Mouse (Mus musculus) myocyte (in vitro differentiated cells): ENCODE measurements around the gene Plekha5.

ENCODE experiments used
- CEBPB ChIP-seq: IDR thresholded peaks from 2 replicates; pipeline ENCODE4 v1.6.1; 2011; ENCODE audit warnings: mild to moderate bottlenecking, moderate library complexity; ENCODE audit not compliant: poor library complexity, insufficient read depth, severe bottlenecking
- E2F4 ChIP-seq: IDR thresholded peaks from one replicate; pipeline ENCODE4 v1.6.1; 2011; ENCODE audit warnings: mild to moderate bottlenecking, control low read depth, moderate library complexity; ENCODE audit not compliant: insufficient read depth
- MYOD1 ChIP-seq, 3 experiments: IDR thresholded peaks; one replicate each; pipeline ENCODE4 v1.6.1; 2011; ENCODE audit warnings: control low read depth in 2 of 3, low read depth in 2 of 3, mild to moderate bottlenecking in 2 of 3, moderate library complexity in 1 of 3; ENCODE audit not compliant: insufficient read length in 2 of 3, control insufficient read depth in 1 of 3
- MYOG ChIP-seq, 3 experiments: IDR thresholded peaks; one replicate each; pipeline ENCODE4 v1.6.1; 2011; ENCODE audit warnings: control low read depth in 2 of 3, low read depth in 2 of 3, mild to moderate bottlenecking in 2 of 3; ENCODE audit not compliant: insufficient read length in 2 of 3, control insufficient read depth in 1 of 3, insufficient read depth in 1 of 3
- POLR2A ChIP-seq: IDR thresholded peaks from one replicate; pipeline ENCODE4 v1.6.1; 2011; ENCODE audit warnings: low read depth, mild to moderate bottlenecking, control low read depth, moderate library complexity; ENCODE audit not compliant: insufficient read length
- POLR2AphosphoS2 ChIP-seq: IDR thresholded peaks from one replicate; pipeline ENCODE4 v1.6.1; 2011; ENCODE audit warnings: low read depth, control low read depth; ENCODE audit not compliant: insufficient read length
- TCF3 ChIP-seq: IDR thresholded peaks from one replicate; pipeline ENCODE4 v1.6.1; 2011; ENCODE audit warnings: low read depth, control low read depth; ENCODE audit not compliant: insufficient read length
- USF1 ChIP-seq: IDR thresholded peaks from one replicate; pipeline ENCODE4 v1.6.1; 2011; ENCODE audit warnings: low read depth, mild to moderate bottlenecking, control low read depth, moderate library complexity

- TF ChIP-seq POLR2A (no peak), POLR2AphosphoS2 (no peak), E2F4 (no peak), TCF3 (no peak), MYOD1 (IDR thresholded peaks at IDR 0.05; ENCODE audit: control insufficient read depth in 1 of 3, insufficient read length in 2 of 3, low read depth in 2 of 3) (no peak), MYOG (IDR thresholded peaks at IDR 0.05; ENCODE audit: control insufficient read depth in 1 of 3, insufficient read depth in 1 of 3, insufficient read length in 2 of 3, low read depth in 2 of 3) (no peak), CEBPB (peak; percentile 86), USF1 (peak; percentile 88)
Measured at GRCm38 (mm10) chr6:140548082-140548769, 124.4 kb downstream of the Plekha5 start.
